Mouse (Mus musculus): ENCODE results near the gene Arhgap19.

DNA sequence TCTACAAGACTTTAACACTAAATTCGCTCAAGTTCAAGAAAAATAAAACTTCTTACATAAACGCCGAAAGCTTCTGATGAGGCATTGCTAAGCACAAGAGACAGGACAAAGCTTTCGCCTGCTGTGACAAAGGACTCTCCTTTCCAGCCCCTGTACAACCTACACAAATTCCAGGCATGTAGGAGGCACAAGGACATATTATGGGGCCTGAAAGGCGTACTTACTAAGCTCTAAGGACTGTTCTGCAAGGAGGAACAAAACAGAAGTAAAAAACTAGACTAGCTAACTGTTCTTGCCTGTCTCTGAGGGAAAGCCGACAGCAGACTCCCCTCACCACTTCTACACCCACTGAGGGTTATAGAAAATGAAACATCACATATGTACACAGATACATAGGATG, 6.9 kb downstream of the Arhgap19 start:
- TF ChIP-seq CTCF (IDR thresholded peaks at IDR 0.05; ENCODE audit: insufficient read depth, low read depth, low read length) (no peak), POLR2A (IDR thresholded peaks at IDR 0.05; ENCODE audit: insufficient read depth, low read depth, low read length) (no peak)
